Mouse (Mus musculus) neural tube, embryonic 11.5 days (tissue): Measurements from ENCODE around the gene Gm5751. TPM values are rescaled to one million over a fixed set of nuclear protein-coding genes. Genes with fewer than 3 reads are reported as not detected.

ENCODE experiments used
- ATAC-seq: fragments of 200-750 bp; cut with Nextera tagmentation; 2 replicates; pipeline ENCODE4 v1.8.0; 2017; ENCODE audit warnings: moderate number of reproducible peaks, mild to moderate bottlenecking, moderate TSS enrichment, moderate library complexity; ENCODE audit not compliant: insufficient read depth, low FRiP score, low TSS enrichment
- DNase-seq: peaks from one replicate; pipeline ENCODE4 v3.0.0-alpha.2; 2015; ENCODE audit warnings: low spot score
- H3K27ac ChIP-seq: fragments of 300-500 bp; sonication (generic); 2 replicates; pipeline ENCODE4 v1.5.1; 2014; ENCODE audit warnings: low read depth, mild to moderate bottlenecking, low read length
- H3K27me3 ChIP-seq: fragments of 300-500 bp; sonication (generic); 2 replicates; pipeline ENCODE4 v1.6.1; 2014; ENCODE audit warnings: mild to moderate bottlenecking, low read length, mixed read lengths; ENCODE audit not compliant: control insufficient read depth, insufficient read depth
- H3K36me3 ChIP-seq: fragments of 300-500 bp; sonication (generic); 2 replicates; pipeline ENCODE4 v1.6.1; 2014; ENCODE audit warnings: mild to moderate bottlenecking, low read length, moderate library complexity, mixed read lengths; ENCODE audit not compliant: control insufficient read depth, insufficient read depth
- H3K4me1 ChIP-seq: fragments of 300-500 bp; sonication (generic); 2 replicates; pipeline ENCODE4 v1.6.1; 2014; ENCODE audit warnings: low read length, mixed read lengths; ENCODE audit not compliant: control insufficient read depth, insufficient read depth
- H3K4me2 ChIP-seq: fragments of 300-500 bp; sonication (generic); 2 replicates; pipeline ENCODE4 v1.6.1; 2014; ENCODE audit warnings: low read depth, mild to moderate bottlenecking, moderate library complexity
- H3K4me3 ChIP-seq: fragments of 300-500 bp; sonication (generic); 2 replicates; pipeline ENCODE4 v1.5.1; 2014; ENCODE audit warnings: low read depth, low read length
- H3K9ac ChIP-seq: fragments of 300-500 bp; sonication (generic); 2 replicates; pipeline ENCODE4 v1.6.1; 2014; ENCODE audit warnings: mild to moderate bottlenecking, low read length
- H3K9me3 ChIP-seq: fragments of 300-500 bp; sonication (generic); 2 replicates; pipeline ENCODE4 v1.6.1; 2016; ENCODE audit warnings: low read length; ENCODE audit not compliant: control insufficient read depth
- WGBS: fragments of 180-500 bp; shearing (Covaris S2); extraction: QIAGEN DNeasy Blood & Tissue Kit; methylation state at CpG from one replicate; pipeline ENCODE4 v1.1.7; 2014; 5-methylcytosine and 5-hydroxymethylcytosine counted together
- polyA plus RNA-seq: library from polyadenylated mRNA; unstranded; fragments of >200 nt; fragmentation: Nextera tagmentation; extraction: Ambion mirVana; gene quantifications from 2 replicates; pipeline ENCODE4 v1.2.1, GENCODE M21; 2014

Gene Gm5751
- polyA plus RNA-seq, 1 experiment from 2014 or later, result not detected

DNA sequence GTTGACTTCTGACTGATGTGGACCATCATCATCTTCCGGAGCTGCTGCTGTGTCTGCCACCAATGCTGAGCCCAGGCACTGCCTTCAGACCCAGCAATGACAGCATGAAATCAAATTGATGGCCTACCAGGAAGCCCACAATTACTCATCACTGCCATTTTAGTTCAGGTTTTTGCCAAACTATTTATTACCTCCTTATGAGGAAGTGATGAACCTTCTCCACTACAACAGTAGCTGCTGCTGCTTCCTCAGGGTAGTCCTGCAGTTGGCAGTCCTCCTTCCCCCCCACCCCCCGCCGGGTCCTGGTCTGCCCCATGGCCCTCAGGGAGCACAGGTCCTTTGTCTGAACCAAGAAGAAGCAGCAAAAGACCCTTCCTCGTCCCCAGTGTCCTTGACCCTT lies 26.8 kb downstream of the Gm5751 start:
- ATAC-seq (no peak), DNase-seq (no peak)
- Histone ChIP-seq H3K27me3 (no peaks in the 10 kb centered on the region), H3K4me2 (no peak overlapping the region), H3K9ac (no peak overlapping the region), H3K36me3 (no peaks in the 10 kb centered on the region), H3K4me3 (no peak overlapping the region), H3K27ac (no peak overlapping the region), H3K4me1 (no peaks in the 10 kb centered on the region), H3K9me3 (no peaks in the 10 kb centered on the region)
- WGBS, result 82% methylated on average over 4 of the region's 4 CpGs

DNA sequence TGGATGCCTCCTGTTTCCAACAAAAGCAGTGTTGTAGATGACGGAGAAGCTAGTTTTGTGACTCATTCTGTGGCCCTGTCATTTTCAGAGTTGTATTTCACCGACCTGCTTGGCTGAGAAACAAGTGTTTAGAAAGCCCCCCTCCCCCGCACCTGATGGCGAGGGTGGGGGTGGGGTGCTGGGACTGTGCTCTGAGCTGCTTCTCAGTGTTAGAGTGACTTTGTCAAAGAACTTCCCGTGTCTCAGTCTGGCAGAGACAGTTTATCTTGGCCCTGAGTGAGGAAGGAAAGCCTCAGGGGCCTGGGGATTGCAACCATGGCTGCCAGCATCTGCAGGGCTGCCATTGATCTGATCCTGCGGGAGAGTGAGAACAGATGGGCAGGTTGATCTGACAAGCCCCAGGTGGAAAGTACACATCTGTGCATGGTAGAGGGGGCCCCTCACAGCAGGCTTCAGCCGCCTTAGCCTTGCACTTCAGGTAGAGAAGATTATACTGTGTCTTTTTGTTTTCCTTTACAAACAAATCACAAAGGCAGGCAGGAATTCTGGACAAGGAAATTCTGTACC lies 27.9 kb downstream of the Gm5751 start:
- no peaks in the 10 kb centered on the region for H3K36me3 ChIP-seq
- H3K4me1 ChIP-seq, result no peaks in the 10 kb centered on the region
- no peak overlapping the region for H3K9ac ChIP-seq
- 33% methylated on average over 7 of the region's 7 CpGs for WGBS
- H3K27me3 ChIP-seq, result no peaks in the 10 kb centered on the region
- no peak overlapping the region for H3K27ac ChIP-seq
- no peak for ATAC-seq
- H3K4me2 ChIP-seq, result no peak overlapping the region
- DNase-seq, result no peak
- H3K4me3 ChIP-seq, result no peak overlapping the region
- no peaks in the 10 kb centered on the region for H3K9me3 ChIP-seq

DNA sequence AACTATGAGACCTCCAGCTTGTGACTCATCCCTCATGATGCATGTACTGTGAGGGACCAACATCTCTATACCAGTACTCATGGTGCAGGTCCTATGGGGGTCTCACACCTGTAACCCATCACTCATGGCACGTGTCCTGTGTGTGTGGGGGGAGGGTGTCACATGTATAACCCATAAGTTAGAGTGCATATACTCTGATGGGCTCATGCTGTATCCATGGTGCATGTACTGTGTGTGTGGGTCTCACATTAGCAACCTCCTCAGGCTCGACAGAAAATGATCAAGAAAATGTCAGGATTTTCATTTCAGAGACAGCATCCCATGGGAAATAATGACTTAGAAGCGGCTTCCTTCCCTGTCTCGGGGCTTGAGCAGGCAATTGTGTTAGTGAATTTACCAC lies 47.0 kb downstream of the Gm5751 start:
- 81% methylated on average over 4 of the region's 4 CpGs for WGBS
- ATAC-seq (no peak), DNase-seq (no peak)
- no peak overlapping the region for H3K4me2 ChIP-seq
- H3K9me3 ChIP-seq, result no peaks in the 10 kb centered on the region
- no peaks in the 10 kb centered on the region for H3K4me1 ChIP-seq
- no peaks in the 10 kb centered on the region for H3K27me3 ChIP-seq
- no peak overlapping the region for H3K27ac ChIP-seq
- no peak overlapping the region for H3K9ac ChIP-seq
- H3K4me3 ChIP-seq, result no peak overlapping the region
- H3K36me3 ChIP-seq, result no peaks in the 10 kb centered on the region

DNA sequence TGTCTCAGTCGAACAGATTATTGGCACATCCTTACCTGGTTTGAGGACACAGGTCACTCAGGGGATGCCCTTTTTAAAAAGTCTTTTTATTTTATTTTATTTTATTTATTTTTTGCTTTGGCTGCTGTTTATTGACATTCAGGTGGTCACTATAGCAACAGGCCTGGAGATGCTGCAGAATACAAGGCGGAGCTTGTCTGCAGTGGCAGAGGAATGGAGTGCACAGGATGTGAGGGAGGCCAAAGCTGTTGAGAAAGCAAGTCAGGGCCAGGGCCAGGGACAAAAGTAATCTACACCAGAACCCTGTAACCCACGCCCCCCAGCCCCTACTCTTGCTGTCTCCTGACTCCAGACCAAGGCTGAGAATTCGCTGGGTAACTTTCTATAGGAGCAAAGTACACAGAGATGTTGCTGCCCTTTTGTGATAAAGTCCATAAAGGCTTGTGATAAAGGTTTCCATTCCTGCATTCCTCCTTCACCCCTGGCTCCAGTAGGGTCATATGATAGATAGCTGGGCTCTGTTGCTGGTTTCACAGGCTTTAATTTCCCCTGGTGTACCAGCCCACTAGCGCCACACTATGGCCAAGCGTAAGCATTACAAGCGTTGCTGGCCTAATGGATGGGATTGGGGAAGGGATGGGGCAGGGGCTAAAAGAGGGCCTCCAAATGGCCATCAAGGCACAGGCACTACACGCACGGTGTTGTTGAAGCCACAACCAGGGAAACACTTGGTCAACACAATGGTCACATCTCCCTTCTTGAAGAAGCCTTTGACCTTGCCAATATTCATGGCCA lies 48.0 kb downstream of the Gm5751 start:
- no peaks in the 10 kb centered on the region for H3K36me3 ChIP-seq
- 54% methylated on average over 9 of the region's 9 CpGs for WGBS
- ATAC-seq (no peak), DNase-seq (no peak)
- no peaks in the 10 kb centered on the region for H3K27me3 ChIP-seq
- H3K9me3 ChIP-seq, result no peaks in the 10 kb centered on the region
- no peak overlapping the region for H3K9ac ChIP-seq
- no peak overlapping the region for H3K27ac ChIP-seq
- no peak overlapping the region for H3K4me3 ChIP-seq
- H3K4me1 ChIP-seq, result no peaks in the 10 kb centered on the region
- H3K4me2 ChIP-seq, result no peak overlapping the region

DNA sequence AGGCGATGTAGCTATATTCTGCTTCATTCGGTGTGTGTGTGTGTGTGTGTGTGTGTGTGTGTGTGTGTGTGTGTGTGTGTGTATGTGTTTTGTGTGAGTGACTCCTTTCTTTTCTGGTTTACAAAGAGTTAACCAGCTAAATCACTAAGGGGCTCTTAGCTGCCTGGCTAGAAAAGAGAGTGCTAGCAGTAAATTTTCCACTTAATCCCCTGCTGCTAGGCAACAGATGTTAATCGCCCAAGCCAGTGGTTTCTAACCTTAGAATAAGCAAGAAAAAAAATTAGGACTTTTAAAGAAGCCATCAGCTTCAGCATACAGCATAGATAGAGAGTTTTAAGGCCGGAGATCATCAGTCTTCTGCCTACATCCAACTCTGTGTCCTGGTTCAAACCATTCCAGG lies 53.3 kb downstream of the Gm5751 start:
- DNase-seq (no peak), ATAC-seq (no peak)
- Histone ChIP-seq H3K4me1 (no peaks in the 10 kb centered on the region), H3K27me3 (no peaks in the 10 kb centered on the region), H3K4me2 (no peak overlapping the region), H3K36me3 (no peaks in the 10 kb centered on the region), H3K9me3 (no peaks in the 10 kb centered on the region), H3K4me3 (no peak overlapping the region), H3K9ac (no peak overlapping the region), H3K27ac (no peak overlapping the region)
- WGBS, result 36% methylated on average over 4 of the region's 4 CpGs

Other genes with a start within 250 kb of the Gm5751 start
- gene Ssxb8, start 183.4 kb upstream of the Gm5751 start, polyA plus RNA-seq, result not detected in 2 replicates
- gene Ssx9, start 125.8 kb upstream of the Gm5751 start, polyA plus RNA-seq, result not detected in 2 replicates
- not detected in 2 replicates for gene Ssxb5, start 70.6 kb upstream of the Gm5751 start, polyA plus RNA-seq
- not detected in 2 replicates for gene Gm6592, start 30.3 kb upstream of the Gm5751 start, polyA plus RNA-seq
- 6.9 and 7.4 TPM in 2 replicates for gene B630019K06Rik, start 18.1 kb downstream of the Gm5751 start, polyA plus RNA-seq
- not detected in 2 replicates for gene Fthl17b, start 88.7 kb downstream of the Gm5751 start, polyA plus RNA-seq
- gene Fthl17c, start 102.3 kb downstream of the Gm5751 start, polyA plus RNA-seq, result not detected in 2 replicates
- not detected in 2 replicates for gene Fthl17d, start 112.5 kb downstream of the Gm5751 start, polyA plus RNA-seq
- not detected in 2 replicates for gene Fthl17e, start 159.2 kb downstream of the Gm5751 start, polyA plus RNA-seq
- not detected in 2 replicates for gene Fthl17f, start 188.8 kb downstream of the Gm5751 start, polyA plus RNA-seq
- gene 4930402K13Rik, start 230.3 kb downstream of the Gm5751 start, polyA plus RNA-seq, result not detected in 2 replicates